Mouse (Mus musculus) lung, postnatal 0 days (tissue): ENCODE measurements around the gene Tiparp.

Experiments
- CTCF ChIP-seq: IDR thresholded peaks from 2 replicates; pipeline ENCODE4 v1.5.1; 2016; ENCODE audit warnings: antibody characterized with exemption, mild to moderate bottlenecking
- EP300 ChIP-seq: IDR thresholded peaks from 2 replicates; pipeline ENCODE4 v1.6.1; 2016; ENCODE audit warnings: antibody characterized with exemption, mild to moderate bottlenecking, control low read depth

- no peak for TF ChIP-seq CTCF
- TF ChIP-seq EP300, result no peak
Observed at GRCm38 (mm10) chr3:65537288-65537687, 9.1 kb downstream of the Tiparp start.
